Mouse (Mus musculus) bone marrow macrophage, adult 2 months (primary cell): Measurements from ENCODE around the gene Slc12a4. TPM values are rescaled to one million over a fixed set of nuclear protein-coding genes. Genes with fewer than 3 reads are reported as not detected.
A peak's percentile ranks its signal among the peaks of the same experiment; 100 is the strongest.
"Not testable (repeated sequence)": the region's sequence is repeated elsewhere in the genome, so short reads cannot be mapped to it uniquely, and the experiment has no call there.

Experiments used
- H3K27ac ChIP-seq: 2 replicates; pipeline ENCODE4 v1.5.1; 2012; ENCODE audit warnings: low read depth, low read length; ENCODE audit not compliant: insufficient read depth
- H3K4me1 ChIP-seq: 2 replicates; pipeline ENCODE4 v1.6.1; 2012; ENCODE audit warnings: low read length; ENCODE audit not compliant: control insufficient read depth, insufficient read depth
- H3K4me3 ChIP-seq: 2 replicates; pipeline ENCODE4 v1.5.1; 2012; ENCODE audit warnings: mild to moderate bottlenecking, low read length, moderate library complexity; ENCODE audit not compliant: insufficient read depth
- CTCF ChIP-seq: IDR thresholded peaks from 2 replicates; pipeline ENCODE4 v1.5.1; 2012; ENCODE audit warnings: low read depth, mild to moderate bottlenecking, low read length, moderate library complexity
- POLR2A ChIP-seq: IDR thresholded peaks from 2 replicates; pipeline ENCODE4 v1.6.1; 2012; ENCODE audit warnings: mild to moderate bottlenecking, low read depth, low read length, borderline replicate concordance
- polyA plus RNA-seq: library from polyadenylated mRNA; stranded (reverse); fragments of >200 nt; gene quantifications from 2 replicates; pipeline ENCODE4 v1.2.4, GENCODE M21; 2012; ENCODE audit not compliant: missing spikeins, insufficient read depth, insufficient read length

The Slc12a4 gene
- polyA plus RNA-seq, 1 experiment = 27.5 TPM

DNA sequence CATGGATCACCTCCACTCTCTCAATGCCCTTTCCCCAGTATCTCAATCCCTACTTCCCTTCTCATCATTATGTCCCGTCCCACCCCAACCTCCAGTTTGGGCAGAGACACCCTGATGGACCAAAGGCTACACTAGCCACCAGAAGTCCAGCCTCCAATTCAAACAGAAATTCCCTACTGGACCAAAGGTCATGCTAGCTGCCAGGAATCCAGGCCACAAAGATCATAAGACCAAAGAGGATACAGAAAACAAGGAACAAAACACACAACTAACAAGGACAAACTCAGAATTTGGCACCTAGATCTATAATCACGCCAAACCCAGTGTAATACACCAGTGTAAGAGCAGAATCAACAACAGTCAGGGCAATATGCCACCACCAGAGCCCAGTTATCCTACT is 33.1 kb upstream of the Slc12a4 start:
- Histone ChIP-seq H3K4me3 (no peak overlapping the region), H3K27ac (no peak overlapping the region), H3K4me1 (peaks cover 48% of the 10 kb centered on the region)
- TF ChIP-seq POLR2A (no peak), CTCF (no peak)

GRCm38 (mm10) chr8:105996359-105996758 is 30.5 kb upstream of the Slc12a4 start:
- TF ChIP-seq POLR2A (no peak), CTCF (no peak)
- peak overlapping the region; percentile 90 for H3K27ac ChIP-seq

GRCm38 (mm10) chr8:105993226-105993625 is 27.3 kb upstream of the Slc12a4 start:
- H3K4me3 ChIP-seq = no peak overlapping the region
- TF ChIP-seq CTCF (no peak), POLR2A (no peak)
- peaks cover 52% of the 10 kb centered on the region for H3K4me1 ChIP-seq
- no peak overlapping the region for H3K27ac ChIP-seq

More at GRCm38 (mm10) chr8:105996359-105996758, 30.5 kb upstream of the Slc12a4 start:
- Histone ChIP-seq H3K4me3 (no peak overlapping the region), H3K4me1 (peaks cover 56% of the 10 kb centered on the region)

GRCm38 (mm10) chr8:105992499-105992898 is 26.6 kb upstream of the Slc12a4 start:
- Histone ChIP-seq H3K27ac (peak overlapping the region; percentile 69), H3K4me1 (peaks cover 49% of the 10 kb centered on the region), H3K4me3 (no peak overlapping the region)
- TF ChIP-seq CTCF (no peak), POLR2A (no peak)

GRCm38 (mm10) chr8:105991546-105991945 is 25.6 kb upstream of the Slc12a4 start:
- TF ChIP-seq CTCF (no peak), POLR2A (no peak)
- Histone ChIP-seq H3K27ac (peak overlapping the region; percentile 69), H3K4me3 (peak overlapping the region; percentile 72), H3K4me1 (peaks cover 40% of the 10 kb centered on the region)

- peaks cover 36% of the 10 kb centered on the region for H3K4me1 ChIP-seq
- H3K27ac ChIP-seq = peak within 1 kb of the TSS; percentile 69
- TF ChIP-seq POLR2A (no peak), CTCF (peak; percentile 94)
- peak within 1 kb of the TSS; percentile 72 for H3K4me3 ChIP-seq
Observed at GRCm38 (mm10) chr8:105990856-105991387, 25.0 kb upstream of the Slc12a4 start, which contains the start of gene Dus2. Gene Dus2, plus strand, starts transcription at chr8:105991337.

DNA sequence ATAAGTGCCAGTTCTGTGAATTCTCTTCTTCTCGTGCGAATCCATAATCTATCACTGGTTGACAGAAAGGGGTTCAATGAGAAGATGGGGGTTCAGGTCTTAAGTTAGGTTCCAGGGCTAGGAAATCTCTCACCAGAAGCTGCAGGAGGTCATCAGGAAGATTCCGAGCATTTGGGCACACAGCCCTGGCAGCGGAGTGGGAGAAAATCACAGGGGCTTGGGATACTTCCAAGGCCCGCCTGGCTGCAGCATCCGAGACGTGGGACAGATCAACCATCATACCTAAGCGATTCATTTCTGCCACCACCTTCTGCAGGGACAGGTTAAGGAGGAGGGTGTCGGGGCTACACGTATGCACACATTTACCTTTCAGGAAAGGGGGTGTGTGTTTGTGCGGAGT is 22.6 kb upstream of the Slc12a4 start:
- Histone ChIP-seq H3K4me3 (no peak overlapping the region), H3K4me1 (peaks cover 29% of the 10 kb centered on the region), H3K27ac (no peak overlapping the region)
- no peak for TF ChIP-seq CTCF
- no peak for TF ChIP-seq POLR2A

- peaks cover 14% of the 10 kb centered on the region for H3K4me1 ChIP-seq
- H3K4me3 ChIP-seq = not testable (repeated sequence)
- peak overlapping the region; percentile 70 for H3K27ac ChIP-seq
Observed at GRCm38 (mm10) chr8:105983406-105983805, 17.5 kb upstream of the Slc12a4 start.

DNA sequence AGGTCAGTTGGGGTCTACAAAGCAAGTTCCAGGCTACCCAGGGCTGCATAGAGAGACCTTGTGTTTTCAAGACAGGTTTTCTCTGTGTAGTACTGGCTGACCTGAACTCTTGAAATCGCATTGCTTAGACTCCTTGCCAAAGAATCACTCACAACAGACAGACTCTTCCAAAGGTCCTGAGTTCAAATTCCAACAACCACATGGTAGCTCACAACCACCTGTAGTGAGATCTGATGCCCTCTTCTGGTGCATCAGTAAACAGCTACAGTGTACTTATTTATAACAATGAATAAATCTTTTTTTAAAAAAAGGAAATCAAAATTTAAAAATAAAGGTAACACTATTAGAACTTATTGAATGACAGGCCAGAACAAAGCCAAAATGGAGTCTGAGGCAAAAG is 15.2 kb upstream of the Slc12a4 start:
- no peak overlapping the region for H3K27ac ChIP-seq
- H3K4me3 ChIP-seq = no peak overlapping the region
- no peak for TF ChIP-seq CTCF
- no peak for TF ChIP-seq POLR2A
- peaks cover 24% of the 10 kb centered on the region for H3K4me1 ChIP-seq

DNA sequence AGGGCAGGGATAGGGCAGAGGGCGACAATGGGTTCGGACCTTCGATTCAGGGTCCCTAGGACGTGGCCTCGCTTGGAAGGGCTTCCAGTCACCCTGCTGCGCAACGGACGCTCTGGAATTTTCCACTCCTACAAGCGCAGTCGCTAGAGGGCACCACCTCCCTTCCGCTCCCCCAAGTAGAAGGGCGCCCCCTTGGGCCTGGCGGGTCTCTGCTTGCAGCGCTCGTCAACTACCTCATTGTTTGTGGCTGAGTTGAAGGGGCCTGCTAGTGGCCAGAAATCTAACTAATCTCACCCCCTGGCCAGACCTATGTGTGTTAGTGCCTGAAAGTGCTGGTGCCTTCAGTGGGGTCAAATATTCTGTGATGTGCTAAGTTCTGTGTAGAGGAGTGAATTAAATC is 13.4 kb upstream of the Slc12a4 start, which contains the start of gene Dpep3:
TSS of gene Dpep3 (minus strand) at position 105 of the 400 bp plus-strand sequence.
- Histone ChIP-seq H3K27ac (no peak within 1 kb of the TSS), H3K4me1 (peaks cover 24% of the 10 kb centered on the region), H3K4me3 (no peak within 1 kb of the TSS)
- TF ChIP-seq POLR2A (no peak), CTCF (no peak)

GRCm38 (mm10) chr8:105975363-105975762 is 9.5 kb upstream of the Slc12a4 start:
- no peak overlapping the region for H3K4me3 ChIP-seq
- peaks cover 10% of the 10 kb centered on the region for H3K4me1 ChIP-seq
- 0 out of 2 replicates have a peak, but pooled peaks have one; percentile 6 for TF ChIP-seq CTCF
- TF ChIP-seq POLR2A = no peak
- H3K27ac ChIP-seq = no peak overlapping the region
